Mouse (Mus musculus): ENCODE measurements around the gene Cd47. TPM values are rescaled to one million over a fixed set of nuclear protein-coding genes. Genes with fewer than 3 reads are reported as not detected.

The Cd47 gene
- polyA plus RNA-seq, 1 experiment from 2014 or later = 68.6 TPM

DNA sequence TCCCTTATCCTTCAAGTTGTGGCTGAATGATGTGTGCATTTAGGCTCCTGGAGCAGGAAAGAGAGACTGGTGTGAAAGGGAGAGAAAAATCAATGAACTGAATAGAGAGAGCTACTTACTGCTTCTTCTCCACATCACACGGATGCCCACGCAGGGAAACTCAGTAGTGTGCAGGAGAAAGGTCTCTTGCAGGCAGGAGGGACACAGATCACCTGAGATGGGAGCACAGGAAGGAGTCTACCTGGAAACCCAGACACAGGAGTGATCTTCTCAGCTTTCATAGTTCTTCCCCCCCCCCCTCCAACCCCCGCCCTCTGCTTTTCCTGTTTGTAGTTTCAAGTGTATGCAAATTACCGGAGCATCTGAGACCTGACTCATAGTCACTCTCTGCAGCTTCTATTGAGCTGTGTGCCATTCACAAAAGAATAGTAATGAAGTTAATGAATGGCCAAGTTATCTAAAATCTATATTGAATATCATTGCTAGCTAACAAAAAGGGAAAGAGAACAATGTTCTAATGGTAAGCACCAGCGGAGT is 158.6 kb downstream of the Cd47 start:
- in situ Hi-C loops (cut with MboI; ENCODE audit: low pct_unique_long_range_greater_than_20kb) = no loop called here
- no peaks in the 10 kb centered on the region for H3K27me3 ChIP-seq
- no peak for TF ChIP-seq CTCF (IDR thresholded peaks at IDR 0.05)
- ATAC-seq (peak; percentile 26), DNase-seq (ENCODE audit: low read depth, low spot score) (no peak)
- ChIA-PET CTCF (interaction anchor here (0.8 kb wide), 1 partner anchor 10 kb away, joined by 4 read pairs; no protein-coding TSS in a partner anchor), POLR2A (no interaction called here)

GRCm38 (mm10) chr16:49962305-49962704 is 162.0 kb downstream of the Cd47 start:
- ChIA-PET CTCF (no interaction called here), POLR2A (interaction anchor here (0.6 to 0.7 kb wide), 2 partner anchors 22 to 128 kb away, joined by 3 to 4 read pairs; no protein-coding TSS in a partner anchor)
- no peak for TF ChIP-seq CTCF (IDR thresholded peaks at IDR 0.05)
- DNase-seq (ENCODE audit: low read depth, low spot score) = no peak
- in situ Hi-C loops (cut with MboI; ENCODE audit: low pct_unique_long_range_greater_than_20kb) = no loop called here
- H3K27me3 ChIP-seq = no peaks in the 10 kb centered on the region
- no peak for ATAC-seq

DNA sequence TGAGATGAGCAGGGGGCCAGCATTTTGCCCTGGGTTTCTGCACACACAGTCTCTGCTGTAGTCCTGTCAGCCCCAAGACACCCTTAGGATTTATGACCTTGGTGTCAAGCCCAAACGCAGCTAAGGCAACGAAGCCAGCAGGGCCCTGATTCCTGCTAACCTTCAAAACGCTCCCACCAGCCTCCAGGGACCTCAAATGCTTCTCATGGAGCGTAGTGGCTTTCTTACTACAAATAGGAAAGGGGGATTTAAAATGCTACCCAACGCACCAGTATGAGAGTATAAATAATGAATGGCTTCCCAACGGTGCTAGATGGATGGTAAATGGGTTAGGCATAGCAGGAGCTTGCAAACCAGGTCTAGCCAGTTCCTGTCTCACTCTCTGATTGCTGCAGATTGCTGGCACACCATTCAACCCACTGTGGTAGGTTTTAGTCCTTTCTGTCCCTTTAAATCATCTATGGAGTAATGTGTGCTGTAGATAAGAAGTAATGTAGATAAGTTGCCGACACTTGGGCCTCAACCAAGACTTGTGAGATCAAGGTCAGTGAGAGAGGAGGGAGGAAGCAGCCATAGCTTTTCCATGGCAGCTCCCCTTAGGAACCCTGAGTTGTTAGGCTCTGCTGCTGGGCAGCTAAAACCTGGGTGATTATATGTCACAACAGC is 164.1 kb downstream of the Cd47 start:
- ATAC-seq (no peak), DNase-seq (ENCODE audit: low read depth, low spot score) (no peak)
- in situ Hi-C loops (cut with MboI; ENCODE audit: low pct_unique_long_range_greater_than_20kb) = no loop called here
- ChIA-PET CTCF (interaction anchor here (0.8 kb wide), 1 partner anchor 12 kb away, joined by 3 read pairs; no protein-coding TSS in a partner anchor), POLR2A (interaction anchor here (0.6 kb wide), 1 partner anchor 92 kb away, joined by 3 read pairs; no protein-coding TSS in a partner anchor)
- H3K27me3 ChIP-seq = no peaks in the 10 kb centered on the region
- TF ChIP-seq CTCF (IDR thresholded peaks at IDR 0.05) = no peak

Other genes starting within 250 kb of the Cd47 start
- 85.4 TPM for gene Ift57, start 101.3 kb upstream of the Cd47 start, polyA plus RNA-seq (2021)

Measured in Patski (cell line).